ENCODE assay signal across 8 mouse cellular contexts in genomic region chr15:12577054-12577696, GRCm38 (mm10).
A peak's percentile ranks its signal among the peaks of the same experiment; 100 is the strongest.
DNase-seq lines count a peak whose midpoint lies in the region; ATAC-seq lines count a peak whose summit lies in the region.

No protein-coding gene starts in this region.

- no peaks in the 10 kb centered on the region for H3K9me3 ChIP-seq in stomach, embryonic 14.5 days (ENCODE audit: control insufficient read depth, low read depth, low read length)

- no peak overlapping the region for H3K4me3 ChIP-seq in stomach, embryonic 14.5 days (ENCODE audit: low read depth, low read length)

- no peaks in the 10 kb centered on the region for H3K36me3 ChIP-seq in stomach, embryonic 14.5 days (ENCODE audit: control insufficient read depth, insufficient read depth, low read length)

- peak; percentile 59 for ATAC-seq in megakaryocyte, adult 5-6 weeks (ENCODE audit: poor library complexity, severe bottlenecking)
- ATAC-seq in stomach, embryonic 14.5 days (ENCODE audit: insufficient number of reproducible peaks, insufficient read depth, low FRiP score, low read depth) = peak; percentile 54; the same call in 1 of the 2 replicates

- intact Hi-C loops in gastrocnemius, postnatal 14 days (cut with DNase I; ENCODE audit: low total_unique reads) = no loop called here

- H3K27ac ChIP-seq in stomach, embryonic 14.5 days (ENCODE audit: low read length) = no peak overlapping the region

- peaks cover 6% of the 10 kb centered on the region; the same call in 1 of the 2 replicates for H3K4me1 ChIP-seq in stomach, embryonic 14.5 days (ENCODE audit: control insufficient read depth, insufficient read depth, low read length)

- 16% methylated on average over 11 of the region's 11 CpGs for WGBS in stomach, embryonic 14.5 days

- H3K27me3 ChIP-seq in stomach, embryonic 14.5 days (ENCODE audit: control insufficient read depth, insufficient read depth, low read length) = no peaks in the 10 kb centered on the region

- H3K9ac ChIP-seq in stomach, embryonic 14.5 days (replicated peaks; ENCODE audit: low read depth, low read length) = no peak overlapping the region; the same call in 1 of the 2 replicates

- peak overlapping the region; percentile 22; the same call in 1 of the 2 replicates for H3K4me2 ChIP-seq in stomach, embryonic 14.5 days (replicated peaks; ENCODE audit: low read depth, low read length)

- peak; percentile 17 for DNase-seq in right cerebral cortex, adult 18-20 months
- no peak for DNase-seq in right cerebral cortex, postnatal 36 days (ENCODE audit: low spot score in 2 of 2)
- DNase-seq in cerebellum, postnatal 14 days = peak; percentile 67 to 72
- peak; percentile 25 for DNase-seq in gastrocnemius, postnatal 14 days
- DNase-seq in hindlimb bud, embryonic 11.5 days (ENCODE audit: extremely low spot score, low read depth, low spot score) = peak; percentile 24
- peak; percentile 21 to 33 for DNase-seq in layer of hippocampus, postnatal 25 days (ENCODE audit: extremely low spot score in 1 of 2, low spot score in 1 of 2)

Comparison
In these comparisons a context has a peak if more than half of its experiments do, and no peak if none do; other contexts are left out.
1. DNase-seq: peak in right cerebral cortex, adult 18-20 months (single experiment), cerebellum, postnatal 14 days (2 of 2), gastrocnemius, postnatal 14 days (single experiment), hindlimb bud, embryonic 11.5 days (single experiment) and layer of hippocampus, postnatal 25 days (2 of 2); none in right cerebral cortex, postnatal 36 days (0 of 2).